Mouse (Mus musculus): ENCODE results near the gene Med13l. TPM values are rescaled to one million over a fixed set of nuclear protein-coding genes. Genes with fewer than 3 reads are reported as not detected.

Gene Med13l
- polyA plus RNA-seq, 1 experiment = 10.7 TPM

DNA sequence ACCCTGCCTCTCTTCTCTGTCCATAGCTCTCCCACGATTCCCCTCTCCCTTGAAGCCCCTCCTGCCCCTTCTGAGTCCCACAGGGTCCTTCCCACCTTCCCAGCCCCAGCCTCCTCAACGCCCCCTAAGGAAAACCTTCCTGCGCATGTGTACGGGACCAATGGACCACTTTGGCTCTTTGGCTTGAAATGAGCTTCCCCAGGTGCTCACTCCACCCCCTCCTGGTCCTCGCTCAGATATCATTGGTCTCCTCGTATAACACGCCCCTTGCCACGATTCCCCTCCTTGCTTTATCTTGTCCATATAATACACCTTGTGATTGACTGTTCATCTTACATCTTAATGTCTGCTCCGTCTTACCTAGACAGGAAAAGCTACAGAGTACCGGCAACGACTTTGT lies 237.3 kb downstream of the Med13l start:
- no peaks in the 10 kb centered on the region for H3K36me3 ChIP-seq (ENCODE audit: control insufficient read depth, insufficient read depth, low read length)
- no peak for TF ChIP-seq POLR2A (IDR thresholded peaks at IDR 0.05; ENCODE audit: low read depth, low read length)
- no peak for TF ChIP-seq CTCF (conservative IDR thresholded peaks at IDR 0.05; ENCODE audit: insufficient read depth, insufficient read length, low read depth, low read length)
- WGBS = 84% methylated on average over 11 of the region's 11 CpGs
- no peak overlapping the region for H3K4me3 ChIP-seq (ENCODE audit: insufficient read depth, low read depth, low read length)
- H3K4me1 ChIP-seq (ENCODE audit: control insufficient read depth, insufficient read depth, low read length) = no peaks in the 10 kb centered on the region
- H3K27me3 ChIP-seq (replicated peaks; ENCODE audit: control insufficient read depth, insufficient read depth, low read length) = no peaks in the 10 kb centered on the region
- H3K27ac ChIP-seq (ENCODE audit: insufficient read depth, low read depth, low read length) = no peak overlapping the region
- DNase-seq = no peak

DNA sequence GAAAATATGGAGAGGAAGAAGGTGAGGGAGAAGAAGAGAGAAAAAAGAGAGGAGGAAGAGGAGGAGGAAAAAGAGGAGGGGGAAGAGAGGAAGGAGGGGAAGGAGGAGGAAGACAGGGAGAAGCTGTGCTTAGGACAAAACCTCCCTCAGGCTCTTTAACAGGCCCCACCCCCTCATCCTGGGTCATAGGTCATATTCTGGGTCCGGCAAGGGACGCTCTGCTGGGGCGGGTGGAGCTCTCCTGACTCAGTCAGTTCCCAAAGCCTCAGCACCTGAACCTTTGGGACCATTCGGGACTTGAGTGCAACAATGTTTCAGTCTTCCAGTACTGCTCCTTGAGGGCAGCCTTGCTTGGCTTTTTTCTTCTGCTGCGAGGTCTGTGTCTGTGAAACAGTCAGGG lies 241.1 kb downstream of the Med13l start:
- no peak overlapping the region for H3K27ac ChIP-seq (ENCODE audit: insufficient read depth, low read depth, low read length)
- no peaks in the 10 kb centered on the region for H3K27me3 ChIP-seq (replicated peaks; ENCODE audit: control insufficient read depth, insufficient read depth, low read length)
- 41% methylated on average over 5 of the region's 5 CpGs for WGBS
- DNase-seq = no peak
- H3K36me3 ChIP-seq (ENCODE audit: control insufficient read depth, insufficient read depth, low read length) = no peaks in the 10 kb centered on the region
- no peak for TF ChIP-seq POLR2A (IDR thresholded peaks at IDR 0.05; ENCODE audit: low read depth, low read length)
- H3K4me3 ChIP-seq (ENCODE audit: insufficient read depth, low read depth, low read length) = no peak overlapping the region
- H3K4me1 ChIP-seq (ENCODE audit: control insufficient read depth, insufficient read depth, low read length) = no peaks in the 10 kb centered on the region

DNA sequence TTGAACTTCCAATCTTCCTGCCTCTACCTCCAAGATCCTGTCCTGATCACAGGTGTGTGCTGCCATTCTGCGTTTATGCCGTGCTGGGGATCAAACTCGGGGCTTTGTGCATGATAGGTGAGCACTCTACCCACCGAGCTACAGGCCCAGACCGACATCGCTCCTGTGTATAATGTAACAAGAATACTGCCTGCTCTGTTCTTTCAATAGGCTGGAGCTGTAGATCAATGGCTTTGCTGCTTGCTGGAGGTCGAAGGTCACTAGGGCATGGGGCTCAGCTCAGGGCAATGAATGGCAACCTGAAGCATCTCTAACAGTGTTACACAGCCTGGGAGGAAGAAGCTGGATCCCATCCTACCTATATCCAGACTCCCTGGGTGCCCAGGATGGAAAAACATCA lies 241.6 kb downstream of the Med13l start:
- 87% methylated on average over 7 of the region's 7 CpGs for WGBS
- Histone ChIP-seq H3K4me3 (ENCODE audit: insufficient read depth, low read depth, low read length) (no peak overlapping the region), H3K4me1 (ENCODE audit: control insufficient read depth, insufficient read depth, low read length) (no peaks in the 10 kb centered on the region), H3K27me3 (replicated peaks; ENCODE audit: control insufficient read depth, insufficient read depth, low read length) (no peaks in the 10 kb centered on the region), H3K27ac (ENCODE audit: insufficient read depth, low read depth, low read length) (no peak overlapping the region), H3K36me3 (ENCODE audit: control insufficient read depth, insufficient read depth, low read length) (no peaks in the 10 kb centered on the region)
- TF ChIP-seq CTCF (conservative IDR thresholded peaks at IDR 0.05; ENCODE audit: insufficient read depth, insufficient read length, low read depth, low read length) = no peak
- TF ChIP-seq POLR2A (IDR thresholded peaks at IDR 0.05; ENCODE audit: low read depth, low read length) = no peak
- no peak for DNase-seq

DNA sequence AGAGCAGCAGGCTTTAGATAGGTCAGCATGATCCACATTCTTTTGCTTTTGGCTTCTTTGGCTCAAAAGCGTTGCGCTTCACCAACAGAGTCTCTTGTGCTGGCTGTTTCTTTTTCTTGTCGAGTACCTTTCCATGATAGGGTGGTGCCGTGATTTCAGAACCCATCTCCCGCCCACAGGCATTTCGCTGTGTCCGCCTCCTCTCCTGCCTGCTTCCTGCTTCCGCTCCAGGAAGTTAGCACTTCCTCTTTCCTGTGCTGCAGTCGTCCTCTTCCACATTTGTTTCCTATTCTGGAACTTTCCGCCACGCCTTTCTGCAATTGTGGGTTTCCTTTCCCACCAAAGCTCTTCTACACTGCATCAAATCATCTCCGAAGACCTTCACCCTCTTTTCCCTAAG lies 248.5 kb downstream of the Med13l start:
- Histone ChIP-seq H3K27ac (ENCODE audit: insufficient read depth, low read depth, low read length) (no peak overlapping the region), H3K27me3 (replicated peaks; ENCODE audit: control insufficient read depth, insufficient read depth, low read length) (no peaks in the 10 kb centered on the region), H3K36me3 (ENCODE audit: control insufficient read depth, insufficient read depth, low read length) (no peaks in the 10 kb centered on the region), H3K4me1 (ENCODE audit: control insufficient read depth, insufficient read depth, low read length) (no peaks in the 10 kb centered on the region), H3K4me3 (ENCODE audit: insufficient read depth, low read depth, low read length) (no peak overlapping the region)
- no peak for DNase-seq
- TF ChIP-seq POLR2A (IDR thresholded peaks at IDR 0.05; ENCODE audit: low read depth, low read length) (no peak), CTCF (conservative IDR thresholded peaks at IDR 0.05; ENCODE audit: insufficient read depth, insufficient read length, low read depth, low read length) (no peak)
- WGBS = 74% methylated on average over 12 of the region's 12 CpGs

DNA sequence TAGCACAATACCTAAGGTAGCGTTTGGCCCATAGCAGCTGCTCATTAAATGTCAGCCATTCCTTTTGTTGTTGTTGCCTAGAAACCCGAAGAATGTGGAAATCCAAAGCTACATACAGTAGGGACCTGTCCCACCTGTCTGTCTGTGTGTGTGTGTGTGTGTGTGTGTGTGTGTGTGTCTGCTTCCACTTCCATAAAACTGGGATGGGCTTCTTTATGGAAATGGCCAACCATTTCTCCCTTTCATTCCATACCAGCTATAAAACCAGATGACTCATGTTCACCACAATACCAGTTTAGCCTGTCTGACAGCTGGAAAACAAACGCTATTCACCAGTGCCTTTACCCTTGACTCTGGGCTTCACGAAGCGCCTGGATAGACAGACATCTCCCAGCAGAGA lies 249.1 kb downstream of the Med13l start:
- Histone ChIP-seq H3K27ac (ENCODE audit: insufficient read depth, low read depth, low read length) (no peak overlapping the region), H3K4me1 (ENCODE audit: control insufficient read depth, insufficient read depth, low read length) (no peaks in the 10 kb centered on the region), H3K27me3 (replicated peaks; ENCODE audit: control insufficient read depth, insufficient read depth, low read length) (no peaks in the 10 kb centered on the region), H3K36me3 (ENCODE audit: control insufficient read depth, insufficient read depth, low read length) (no peaks in the 10 kb centered on the region), H3K4me3 (ENCODE audit: insufficient read depth, low read depth, low read length) (no peak overlapping the region)
- 77% methylated on average over 5 of the region's 5 CpGs for WGBS
- no peak for DNase-seq
- TF ChIP-seq CTCF (conservative IDR thresholded peaks at IDR 0.05; ENCODE audit: insufficient read depth, insufficient read length, low read depth, low read length) (no peak), POLR2A (IDR thresholded peaks at IDR 0.05; ENCODE audit: low read depth, low read length) (no peak)

DNA sequence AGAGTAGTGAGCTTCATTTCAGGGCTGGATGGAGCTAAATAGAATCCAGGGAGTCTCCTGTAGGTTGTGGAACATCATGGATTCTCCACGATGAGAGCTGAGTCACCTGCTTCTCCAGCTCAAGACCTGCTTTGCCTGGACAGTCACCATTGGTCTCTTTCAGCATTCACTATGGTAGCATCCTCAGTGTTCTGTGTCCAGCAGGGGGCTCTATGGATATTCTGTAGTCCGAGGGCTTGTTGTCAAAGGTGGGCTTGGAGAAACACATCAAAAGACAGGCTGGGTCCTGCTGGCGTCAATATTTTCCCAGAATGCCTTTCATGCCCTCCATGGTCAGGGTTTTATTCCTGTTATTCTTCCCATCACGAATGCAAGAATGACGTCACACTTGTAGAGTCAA lies 251.2 kb downstream of the Med13l start:
- no peaks in the 10 kb centered on the region for H3K4me1 ChIP-seq (ENCODE audit: control insufficient read depth, insufficient read depth, low read length)
- no peak for DNase-seq
- H3K27ac ChIP-seq (ENCODE audit: insufficient read depth, low read depth, low read length) = no peak overlapping the region
- WGBS = 49% methylated on average over 5 of the region's 5 CpGs
- TF ChIP-seq POLR2A (IDR thresholded peaks at IDR 0.05; ENCODE audit: low read depth, low read length) = no peak
- no peak for TF ChIP-seq CTCF (conservative IDR thresholded peaks at IDR 0.05; ENCODE audit: insufficient read depth, insufficient read length, low read depth, low read length)
- no peaks in the 10 kb centered on the region for H3K36me3 ChIP-seq (ENCODE audit: control insufficient read depth, insufficient read depth, low read length)
- H3K4me3 ChIP-seq (ENCODE audit: insufficient read depth, low read depth, low read length) = no peak overlapping the region
- H3K27me3 ChIP-seq (replicated peaks; ENCODE audit: control insufficient read depth, insufficient read depth, low read length) = no peaks in the 10 kb centered on the region

DNA sequence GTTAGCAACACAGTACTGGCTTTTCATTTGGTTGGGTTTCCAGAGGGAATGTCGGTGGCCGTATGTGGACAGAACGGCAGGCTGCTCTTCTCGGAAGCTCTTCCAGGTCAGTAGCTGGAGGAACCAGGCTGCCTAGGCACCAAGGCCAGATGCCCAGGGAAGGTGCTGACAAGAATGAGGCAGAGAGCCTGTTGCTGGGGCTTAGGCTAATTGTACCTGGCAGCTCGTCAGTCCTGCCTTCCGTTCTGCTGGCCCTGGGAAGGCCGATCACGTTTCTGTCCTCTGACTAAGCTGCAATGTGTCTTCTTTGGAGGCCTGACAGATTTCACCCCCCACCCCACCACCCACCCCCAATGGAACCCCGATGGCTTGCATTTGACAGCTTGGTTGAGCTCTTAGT lies 251.9 kb downstream of the Med13l start:
- WGBS = 66% methylated on average over 9 of the region's 9 CpGs
- H3K27ac ChIP-seq (ENCODE audit: insufficient read depth, low read depth, low read length) = no peak overlapping the region
- no peak for TF ChIP-seq CTCF (conservative IDR thresholded peaks at IDR 0.05; ENCODE audit: insufficient read depth, insufficient read length, low read depth, low read length)
- TF ChIP-seq POLR2A (IDR thresholded peaks at IDR 0.05; ENCODE audit: low read depth, low read length) = no peak
- H3K27me3 ChIP-seq (replicated peaks; ENCODE audit: control insufficient read depth, insufficient read depth, low read length) = no peaks in the 10 kb centered on the region
- no peak overlapping the region for H3K4me3 ChIP-seq (ENCODE audit: insufficient read depth, low read depth, low read length)
- no peaks in the 10 kb centered on the region for H3K4me1 ChIP-seq (ENCODE audit: control insufficient read depth, insufficient read depth, low read length)
- no peak for DNase-seq
- no peaks in the 10 kb centered on the region for H3K36me3 ChIP-seq (ENCODE audit: control insufficient read depth, insufficient read depth, low read length)

DNA sequence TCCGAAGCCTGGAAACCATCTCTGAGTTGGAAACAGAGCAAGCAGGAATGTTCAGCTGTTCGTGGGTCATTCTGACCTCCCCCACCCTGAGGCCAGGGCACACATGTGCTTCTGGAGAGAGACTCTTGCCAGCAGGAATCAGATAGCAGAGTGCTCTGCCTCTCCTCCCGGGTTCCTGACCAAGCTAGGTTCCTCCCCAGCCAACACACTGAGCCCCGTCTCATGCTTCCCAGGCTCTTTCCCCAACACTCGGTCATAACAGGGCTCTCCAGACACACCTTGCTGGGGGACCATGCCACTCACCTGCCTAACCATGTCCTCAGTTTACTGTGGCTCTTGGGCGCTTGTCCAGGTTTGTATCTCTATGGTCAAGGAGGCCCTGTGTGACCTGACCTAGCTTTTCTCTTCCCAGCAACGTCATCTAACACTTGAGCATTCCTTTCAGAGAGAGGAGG lies 252.5 kb downstream of the Med13l start:
- TF ChIP-seq POLR2A (IDR thresholded peaks at IDR 0.05; ENCODE audit: low read depth, low read length) = no peak
- no peaks in the 10 kb centered on the region for H3K36me3 ChIP-seq (ENCODE audit: control insufficient read depth, insufficient read depth, low read length)
- H3K4me1 ChIP-seq (ENCODE audit: control insufficient read depth, insufficient read depth, low read length) = no peaks in the 10 kb centered on the region
- DNase-seq = no peak
- WGBS = 54% methylated on average over 7 of the region's 7 CpGs
- H3K27me3 ChIP-seq (replicated peaks; ENCODE audit: control insufficient read depth, insufficient read depth, low read length) = no peaks in the 10 kb centered on the region
- H3K4me3 ChIP-seq (ENCODE audit: insufficient read depth, low read depth, low read length) = no peak overlapping the region
- H3K27ac ChIP-seq (ENCODE audit: insufficient read depth, low read depth, low read length) = no peak overlapping the region
